Mouse (Mus musculus): ENCODE results near the gene Cdcp2. TPM values are rescaled to one million over a fixed set of nuclear protein-coding genes. Genes with fewer than 3 reads are reported as not detected.

Cdcp2 gene
- polyA plus RNA-seq, 1 experiment from 2014 or later, result not detected

DNA sequence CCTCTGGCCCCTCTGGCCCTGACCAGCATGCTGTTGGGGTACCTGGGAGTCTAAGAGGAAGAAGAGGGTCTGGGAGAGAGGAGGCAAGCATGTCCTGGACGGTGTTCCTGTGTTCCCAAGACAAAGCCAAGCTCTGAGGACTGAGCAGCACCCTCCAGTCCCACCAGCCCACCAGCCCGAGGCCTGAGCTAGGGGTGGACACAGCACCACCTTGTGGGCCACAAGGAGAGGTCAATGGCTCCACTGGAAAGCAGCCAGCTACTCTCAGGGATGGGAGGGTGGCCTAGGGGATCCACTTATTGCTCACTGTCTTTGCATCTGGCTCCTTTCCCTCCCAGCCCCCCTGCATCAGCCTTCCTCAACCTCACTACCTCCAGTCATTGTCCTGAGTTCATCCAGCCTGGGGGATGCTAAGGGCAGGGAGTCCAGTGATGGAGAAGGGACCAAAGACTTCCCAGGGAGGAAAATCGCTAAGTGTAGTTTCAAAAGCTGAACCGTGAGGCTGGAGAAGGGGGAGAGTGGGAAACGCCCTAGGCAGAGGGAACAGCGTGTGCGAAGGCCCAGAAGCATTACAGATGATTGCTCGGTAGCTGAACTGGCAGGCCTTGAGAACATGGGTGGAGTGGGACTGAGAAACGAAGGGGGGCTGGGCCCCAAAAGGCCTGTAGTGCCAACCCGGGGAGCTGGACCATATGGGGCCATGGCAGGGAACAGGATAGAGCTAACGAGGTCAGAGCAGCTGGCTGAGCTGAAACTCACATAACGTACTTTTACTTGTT is 24.7 kb downstream of the Cdcp2 start:
- Histone ChIP-seq H3K4me3 (ENCODE audit: low read depth, low read length) (no peak overlapping the region), H3K9ac (ENCODE audit: low read depth, low read length) (no peak overlapping the region), H3K27ac (ENCODE audit: low read length) (no peak overlapping the region), H3K27me3 (ENCODE audit: control insufficient read depth, insufficient read depth, low read depth, low read length) (no peaks in the 10 kb centered on the region), H3K9me3 (replicated peaks; ENCODE audit: control insufficient read depth, low read length) (no peaks in the 10 kb centered on the region), H3K4me1 (ENCODE audit: control insufficient read depth, low read depth, low read length) (no peaks in the 10 kb centered on the region), H3K36me3 (ENCODE audit: control insufficient read depth, insufficient read depth) (no peaks in the 10 kb centered on the region), H3K4me2 (ENCODE audit: low read depth, low read length) (no peak overlapping the region)
- no peak for ATAC-seq (ENCODE audit: low read depth)
- 54% methylated on average over 12 of the region's 12 CpGs for WGBS (ENCODE audit: insufficient replicate concordance)

DNA sequence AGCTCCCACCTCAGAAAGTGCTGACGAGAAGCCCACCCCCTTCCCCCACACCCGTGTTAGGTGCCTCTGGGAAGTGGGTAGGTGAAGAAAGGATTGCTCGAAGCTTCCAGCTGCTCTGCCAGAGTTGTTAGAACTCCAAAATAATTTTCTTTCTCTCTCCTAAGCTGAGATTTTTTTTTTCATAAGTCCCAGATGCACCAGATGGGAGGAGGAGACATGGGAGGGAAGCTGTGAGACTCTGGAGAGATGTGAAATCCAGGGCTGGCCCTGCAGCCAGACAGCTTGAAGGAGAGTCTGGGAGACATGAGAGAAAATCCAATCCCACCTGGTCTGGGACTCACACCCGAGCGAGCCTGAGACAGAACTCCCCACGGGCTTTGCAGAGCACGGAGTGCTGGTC is 27.7 kb downstream of the Cdcp2 start:
- Histone ChIP-seq H3K4me1 (ENCODE audit: control insufficient read depth, low read depth, low read length) (no peaks in the 10 kb centered on the region), H3K27ac (ENCODE audit: low read length) (no peak overlapping the region), H3K9me3 (replicated peaks; ENCODE audit: control insufficient read depth, low read length) (no peaks in the 10 kb centered on the region), H3K4me2 (ENCODE audit: low read depth, low read length) (no peak overlapping the region), H3K27me3 (ENCODE audit: control insufficient read depth, insufficient read depth, low read depth, low read length) (no peaks in the 10 kb centered on the region), H3K36me3 (ENCODE audit: control insufficient read depth, insufficient read depth) (no peaks in the 10 kb centered on the region), H3K9ac (ENCODE audit: low read depth, low read length) (no peak overlapping the region), H3K4me3 (ENCODE audit: low read depth, low read length) (no peak overlapping the region)
- no peak for ATAC-seq (ENCODE audit: low read depth)
- 54% methylated on average over 7 of the region's 7 CpGs for WGBS (ENCODE audit: insufficient replicate concordance)

DNA sequence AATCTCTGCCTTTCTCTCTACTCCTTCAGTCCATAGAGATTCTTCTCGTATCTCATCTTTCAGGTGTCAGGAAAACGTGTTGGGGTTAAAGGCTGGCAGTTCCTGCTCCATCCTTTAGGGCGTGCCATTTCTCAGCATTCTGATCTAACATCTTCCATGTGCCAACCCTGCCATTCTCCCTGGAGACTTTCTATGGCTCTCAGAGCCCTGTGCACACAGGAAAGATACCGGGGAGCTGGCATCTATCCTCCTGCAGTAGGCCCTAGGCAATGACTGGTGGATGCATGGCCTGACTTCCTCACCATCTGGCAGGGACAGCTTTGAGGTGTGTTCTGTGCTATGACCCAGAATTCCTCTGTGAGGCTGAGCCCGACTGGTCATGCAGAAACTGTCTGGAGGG is 28.4 kb downstream of the Cdcp2 start:
- Histone ChIP-seq H3K4me1 (ENCODE audit: control insufficient read depth, low read depth, low read length) (no peaks in the 10 kb centered on the region), H3K27me3 (ENCODE audit: control insufficient read depth, insufficient read depth, low read depth, low read length) (no peaks in the 10 kb centered on the region), H3K4me3 (ENCODE audit: low read depth, low read length) (no peak overlapping the region), H3K27ac (ENCODE audit: low read length) (no peak overlapping the region), H3K9me3 (replicated peaks; ENCODE audit: control insufficient read depth, low read length) (no peaks in the 10 kb centered on the region), H3K4me2 (ENCODE audit: low read depth, low read length) (no peak overlapping the region), H3K36me3 (ENCODE audit: control insufficient read depth, insufficient read depth) (no peaks in the 10 kb centered on the region), H3K9ac (ENCODE audit: low read depth, low read length) (no peak overlapping the region)
- no peak for ATAC-seq (ENCODE audit: low read depth)
- 45% methylated on average over 5 of the region's 5 CpGs for WGBS (ENCODE audit: insufficient replicate concordance)

DNA sequence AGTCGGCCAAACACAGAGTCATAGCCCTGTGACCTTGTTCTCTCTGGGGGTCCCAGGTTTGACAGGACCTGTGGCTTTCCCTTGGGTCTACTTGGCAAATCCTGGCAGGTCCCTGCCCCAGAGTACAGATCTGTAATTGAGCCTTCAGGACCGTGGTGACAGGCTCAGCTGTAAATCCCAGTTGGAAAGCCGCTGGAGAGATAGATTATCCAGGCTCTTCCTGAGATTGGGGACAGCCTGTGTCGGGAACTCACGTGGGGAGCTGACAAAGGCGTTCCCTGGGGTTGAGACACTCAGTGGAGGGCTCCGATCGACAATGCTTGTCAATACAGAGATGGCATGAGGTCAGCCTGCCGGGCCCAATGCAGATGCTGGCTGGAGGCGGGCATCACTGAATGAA is 29.7 kb downstream of the Cdcp2 start:
- 54% methylated on average over 10 of the region's 10 CpGs for WGBS (ENCODE audit: insufficient replicate concordance)
- H3K27ac ChIP-seq (ENCODE audit: low read length), result no peak overlapping the region
- H3K4me3 ChIP-seq (ENCODE audit: low read depth, low read length), result no peak overlapping the region
- no peak overlapping the region for H3K4me2 ChIP-seq (ENCODE audit: low read depth, low read length)
- no peak for ATAC-seq (ENCODE audit: low read depth)
- H3K4me1 ChIP-seq (ENCODE audit: control insufficient read depth, low read depth, low read length), result no peaks in the 10 kb centered on the region
- no peak overlapping the region for H3K9ac ChIP-seq (ENCODE audit: low read depth, low read length)
- H3K27me3 ChIP-seq (ENCODE audit: control insufficient read depth, insufficient read depth, low read depth, low read length), result no peaks in the 10 kb centered on the region
- H3K9me3 ChIP-seq (replicated peaks; ENCODE audit: control insufficient read depth, low read length), result no peaks in the 10 kb centered on the region
- no peaks in the 10 kb centered on the region for H3K36me3 ChIP-seq (ENCODE audit: control insufficient read depth, insufficient read depth)

DNA sequence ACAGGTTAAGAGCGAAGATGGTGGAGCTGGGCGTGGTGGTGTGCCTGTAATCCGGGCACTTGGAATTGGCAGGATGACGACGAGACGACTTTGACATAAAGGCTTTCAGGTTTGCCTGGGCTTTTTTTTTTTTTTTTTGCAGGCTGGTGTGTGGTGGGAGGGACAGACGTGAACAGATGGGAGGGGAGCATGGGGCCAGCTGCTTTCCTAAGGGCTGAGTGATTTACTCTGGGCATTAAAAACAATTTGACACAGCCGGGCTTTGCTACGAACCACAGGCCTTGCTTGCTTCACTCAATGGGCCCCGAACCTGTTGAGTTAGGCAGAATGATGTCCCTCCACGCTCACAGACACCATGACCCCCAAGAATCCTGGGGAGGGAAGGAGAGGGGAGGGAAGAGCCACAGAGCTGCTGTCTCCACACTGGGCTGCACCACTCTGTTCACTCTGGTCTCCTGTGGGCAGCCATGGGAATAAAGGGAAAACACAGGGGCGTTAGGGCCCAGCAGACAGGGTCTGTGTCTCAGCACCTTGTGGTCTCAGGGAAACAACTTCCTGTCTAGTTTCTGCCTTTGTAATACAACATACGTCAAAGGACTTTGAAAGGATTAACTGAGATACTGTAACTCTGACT is 30.3 kb downstream of the Cdcp2 start:
- no peak overlapping the region for H3K9ac ChIP-seq (ENCODE audit: low read depth, low read length)
- no peaks in the 10 kb centered on the region for H3K27me3 ChIP-seq (ENCODE audit: control insufficient read depth, insufficient read depth, low read depth, low read length)
- no peak overlapping the region for H3K4me2 ChIP-seq (ENCODE audit: low read depth, low read length)
- 57% methylated on average over 13 of the region's 13 CpGs for WGBS (ENCODE audit: insufficient replicate concordance)
- no peak overlapping the region for H3K4me3 ChIP-seq (ENCODE audit: low read depth, low read length)
- no peaks in the 10 kb centered on the region for H3K4me1 ChIP-seq (ENCODE audit: control insufficient read depth, low read depth, low read length)
- no peaks in the 10 kb centered on the region for H3K36me3 ChIP-seq (ENCODE audit: control insufficient read depth, insufficient read depth)
- ATAC-seq (ENCODE audit: low read depth), result no peak
- no peak overlapping the region for H3K27ac ChIP-seq (ENCODE audit: low read length)
- H3K9me3 ChIP-seq (replicated peaks; ENCODE audit: control insufficient read depth, low read length), result no peaks in the 10 kb centered on the region

DNA sequence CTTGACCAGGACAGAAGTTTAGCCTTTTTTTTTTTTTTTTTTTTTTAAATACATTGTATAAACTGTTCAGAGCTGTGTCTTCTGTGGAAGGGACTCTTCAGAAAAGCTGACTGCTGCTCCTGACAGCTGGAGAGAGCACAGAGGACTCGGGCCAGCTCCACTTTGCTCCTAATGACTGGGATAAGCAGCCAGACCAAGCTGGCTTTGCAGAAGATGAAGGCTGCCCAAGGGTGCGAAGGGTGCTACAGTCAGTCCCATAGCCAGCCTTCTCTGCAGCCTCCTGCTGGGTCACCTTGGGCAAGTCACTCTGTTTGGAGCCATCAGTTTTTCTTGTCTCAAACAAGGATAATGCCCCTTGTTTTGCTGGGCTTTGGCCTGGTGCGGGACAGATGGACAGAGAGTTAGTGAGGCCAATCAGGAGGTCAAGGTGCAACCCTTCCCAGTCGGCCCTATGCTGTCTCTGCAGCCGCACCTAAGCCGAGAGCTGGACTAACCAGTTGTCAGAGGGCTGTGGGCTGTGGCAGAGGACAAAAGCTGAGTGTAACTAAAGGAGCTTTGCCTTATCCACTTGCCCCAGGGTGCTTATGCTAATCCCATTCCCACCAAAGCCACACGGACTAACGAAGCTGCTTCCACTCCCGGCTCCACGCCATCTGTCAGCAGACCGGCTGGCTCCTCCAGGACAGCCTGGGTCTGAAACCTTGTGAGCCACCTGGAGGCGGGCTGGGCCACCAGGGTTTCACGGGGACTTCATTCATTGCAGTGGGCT is 31.4 kb downstream of the Cdcp2 start:
- H3K4me1 ChIP-seq (ENCODE audit: control insufficient read depth, low read depth, low read length), result no peaks in the 10 kb centered on the region
- H3K9ac ChIP-seq (ENCODE audit: low read depth, low read length), result no peak overlapping the region
- H3K9me3 ChIP-seq (replicated peaks; ENCODE audit: control insufficient read depth, low read length), result no peaks in the 10 kb centered on the region
- ATAC-seq (ENCODE audit: low read depth), result no peak
- H3K27me3 ChIP-seq (ENCODE audit: control insufficient read depth, insufficient read depth, low read depth, low read length), result no peaks in the 10 kb centered on the region
- H3K4me3 ChIP-seq (ENCODE audit: low read depth, low read length), result no peak overlapping the region
- WGBS (ENCODE audit: insufficient replicate concordance), result 59% methylated on average over 13 of the region's 13 CpGs
- no peaks in the 10 kb centered on the region for H3K36me3 ChIP-seq (ENCODE audit: control insufficient read depth, insufficient read depth)
- H3K27ac ChIP-seq (ENCODE audit: low read length), result no peak overlapping the region
- no peak overlapping the region for H3K4me2 ChIP-seq (ENCODE audit: low read depth, low read length)

DNA sequence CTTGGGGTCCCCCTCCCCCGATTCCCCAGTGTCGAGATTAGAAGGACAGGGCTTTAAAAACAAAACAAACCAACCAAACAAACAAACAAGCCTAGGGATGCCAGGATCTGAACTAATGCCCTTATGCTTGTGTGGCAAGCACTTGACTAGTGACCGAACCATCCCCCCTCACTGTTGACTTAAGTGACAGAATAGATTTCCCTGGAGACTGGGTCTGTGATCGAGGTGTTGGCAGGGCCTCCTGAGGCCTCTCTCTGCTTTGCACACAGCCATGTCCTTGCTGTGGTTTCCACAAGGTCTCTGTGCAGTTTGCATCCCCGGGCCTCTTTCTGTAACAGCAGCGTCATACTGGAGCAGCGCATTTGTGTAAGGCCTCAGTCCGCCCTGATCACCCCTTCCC is 32.7 kb downstream of the Cdcp2 start:
- Histone ChIP-seq H3K4me3 (ENCODE audit: low read depth, low read length) (no peak overlapping the region), H3K27ac (ENCODE audit: low read length) (no peak overlapping the region), H3K9me3 (replicated peaks; ENCODE audit: control insufficient read depth, low read length) (no peaks in the 10 kb centered on the region), H3K9ac (ENCODE audit: low read depth, low read length) (no peak overlapping the region), H3K4me1 (ENCODE audit: control insufficient read depth, low read depth, low read length) (no peaks in the 10 kb centered on the region), H3K36me3 (ENCODE audit: control insufficient read depth, insufficient read depth) (no peaks in the 10 kb centered on the region), H3K4me2 (ENCODE audit: low read depth, low read length) (no peak overlapping the region), H3K27me3 (ENCODE audit: control insufficient read depth, insufficient read depth, low read depth, low read length) (no peaks in the 10 kb centered on the region)
- no peak for ATAC-seq (ENCODE audit: low read depth)
- 62% methylated on average over 8 of the region's 8 CpGs for WGBS (ENCODE audit: insufficient replicate concordance)

DNA sequence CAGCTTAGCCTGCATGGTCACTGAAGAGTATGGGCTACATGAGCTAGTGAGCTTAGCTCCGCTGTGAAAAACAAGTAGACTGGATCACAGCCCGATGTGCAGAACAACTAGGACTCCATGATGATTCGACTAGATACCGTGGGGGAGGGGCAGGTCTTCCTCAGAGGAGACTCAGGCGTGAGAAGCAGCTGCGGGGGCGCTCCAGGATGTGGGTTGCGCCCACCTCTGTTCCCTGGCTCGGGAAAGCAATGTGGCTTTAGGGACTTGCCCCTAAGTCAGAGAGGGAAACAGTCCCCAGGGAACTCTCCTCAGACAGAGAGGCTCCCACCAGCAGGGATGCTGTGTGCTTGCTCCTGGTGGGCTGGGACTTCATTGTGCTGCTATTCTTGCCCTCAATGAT is 33.8 kb downstream of the Cdcp2 start:
- H3K9ac ChIP-seq (ENCODE audit: low read depth, low read length), result no peak overlapping the region
- H3K36me3 ChIP-seq (ENCODE audit: control insufficient read depth, insufficient read depth), result no peaks in the 10 kb centered on the region
- no peak for ATAC-seq (ENCODE audit: low read depth)
- no peaks in the 10 kb centered on the region for H3K27me3 ChIP-seq (ENCODE audit: control insufficient read depth, insufficient read depth, low read depth, low read length)
- H3K9me3 ChIP-seq (replicated peaks; ENCODE audit: control insufficient read depth, low read length), result no peaks in the 10 kb centered on the region
- 24% methylated on average over 9 of the region's 9 CpGs for WGBS (ENCODE audit: insufficient replicate concordance)
- H3K27ac ChIP-seq (ENCODE audit: low read length), result no peak overlapping the region
- no peaks in the 10 kb centered on the region; the same call in 1 of the 2 replicates for H3K4me1 ChIP-seq (ENCODE audit: control insufficient read depth, low read depth, low read length)
- H3K4me2 ChIP-seq (ENCODE audit: low read depth, low read length), result no peak overlapping the region
- no peak overlapping the region for H3K4me3 ChIP-seq (ENCODE audit: low read depth, low read length)

DNA sequence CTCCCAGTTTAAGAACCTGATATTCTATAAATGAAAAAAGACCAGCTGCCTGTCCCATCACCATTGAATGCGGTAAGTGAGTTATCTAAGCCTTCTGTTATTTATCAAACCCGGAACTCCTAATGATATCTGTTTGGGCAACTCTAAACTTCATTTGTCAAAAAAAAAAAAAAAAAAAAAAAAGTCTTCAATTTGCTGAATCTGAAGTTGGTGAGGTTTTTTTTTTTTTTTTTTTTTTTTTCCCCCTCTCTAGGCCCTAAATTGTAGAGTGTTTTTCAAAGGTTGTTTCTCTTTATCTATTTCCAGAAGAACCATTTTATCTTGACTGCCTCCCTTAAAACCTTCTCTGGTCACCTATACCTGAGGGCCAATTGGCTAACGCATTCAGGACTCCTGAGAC is 38.2 kb downstream of the Cdcp2 start:
- no peaks in the 10 kb centered on the region for H3K27me3 ChIP-seq (ENCODE audit: control insufficient read depth, insufficient read depth, low read depth, low read length)
- no peak overlapping the region for H3K27ac ChIP-seq (ENCODE audit: low read length)
- no peak overlapping the region for H3K4me3 ChIP-seq (ENCODE audit: low read depth, low read length)
- ATAC-seq (ENCODE audit: low read depth), result no peak
- H3K4me2 ChIP-seq (ENCODE audit: low read depth, low read length), result no peak overlapping the region
- no peaks in the 10 kb centered on the region; the same call in 1 of the 2 replicates for H3K4me1 ChIP-seq (ENCODE audit: control insufficient read depth, low read depth, low read length)
- H3K36me3 ChIP-seq (ENCODE audit: control insufficient read depth, insufficient read depth), result peaks cover 5% of the 10 kb centered on the region; the same call in 1 of the 2 replicates
- no peaks in the 10 kb centered on the region for H3K9me3 ChIP-seq (replicated peaks; ENCODE audit: control insufficient read depth, low read length)
- H3K9ac ChIP-seq (ENCODE audit: low read depth, low read length), result no peak overlapping the region
- 74% methylated on average over 3 of the region's 3 CpGs for WGBS (ENCODE audit: insufficient replicate concordance)

Measured in liver, embryonic 16.5 days (tissue).